ENCODE assay signal across 27 mouse cellular contexts in the genomic region with DNA sequence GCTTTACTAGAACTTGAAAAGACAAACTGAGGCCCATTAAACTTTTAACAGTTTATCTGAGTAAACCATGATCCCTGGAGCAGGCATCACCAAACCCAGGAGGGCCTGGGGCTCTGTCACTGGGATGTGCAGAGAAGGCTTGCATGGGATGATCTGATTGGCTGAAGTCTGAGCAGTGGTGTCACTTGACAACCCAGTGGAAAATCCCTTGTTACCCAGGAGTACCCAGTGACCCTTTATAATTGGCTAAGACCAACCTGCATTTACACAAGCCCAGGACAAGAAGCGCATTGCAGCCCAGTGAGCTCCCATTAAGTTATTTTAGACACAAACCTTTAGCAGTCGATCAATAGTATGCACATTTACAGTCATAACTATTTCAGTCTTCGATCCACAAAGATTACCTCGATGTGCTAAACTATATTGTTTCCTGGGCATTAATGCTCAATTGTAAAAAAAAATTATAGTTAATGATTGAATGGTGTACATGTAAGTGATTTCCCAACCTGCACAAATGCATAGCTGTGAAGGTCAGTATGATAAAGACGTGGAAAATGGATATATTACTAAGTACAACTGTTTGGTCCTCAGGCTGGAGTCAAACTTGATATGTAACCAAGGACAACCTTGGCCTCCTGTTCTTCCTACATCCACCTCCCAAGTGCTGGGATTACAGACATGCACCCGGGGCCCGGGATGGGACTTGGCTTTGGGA. TPM values are rescaled to one million over a fixed set of nuclear protein-coding genes. Genes with fewer than 3 reads are reported as not detected.
A peak's percentile ranks its signal among the peaks of the same experiment; 100 is the strongest.
DNase-seq lines count a peak whose midpoint lies in the region; ATAC-seq and TF ChIP-seq lines count a peak whose summit lies in the region.
"Had no signal": no experiment of that assay in that cellular context is flagged by ENCODE, and none has a peak within 500 bp of the region (broad histone marks: within the 10 kb centered on the region; RNA-seq: fewer than 3 reads in every experiment).

No protein-coding gene starts in this region.

- no peaks in the 10 kb centered on the region for H3K27me3 ChIP-seq in intestine, embryonic 16.5 days (replicated peaks; ENCODE audit: control insufficient read depth, insufficient read depth, low read length)
- H3K27me3 ChIP-seq in intestine, embryonic 15.5 days (replicated peaks) = no peaks in the 10 kb centered on the region
- H3K27me3 ChIP-seq in CH12.LX (replicated peaks) = no peaks in the 10 kb centered on the region
- H3K27me3 ChIP-seq: forebrain, embryonic 15.5 days; heart, embryonic 12.5 days; heart, embryonic 15.5 days; hindbrain, embryonic 15.5 days; Patski had no signal

- 0 out of 2 replicates have a peak, but pooled peaks have one; percentile 65 for ATAC-seq in intestine, embryonic 16.5 days
- no peak; the same call in 1 of the 2 replicates for ATAC-seq in intestine, embryonic 15.5 days
- no peak for ATAC-seq in cerebellum, adult (ENCODE audit: insufficient number of reproducible peaks, low FRiP score, low TSS enrichment)
- ATAC-seq: forebrain, embryonic 15.5 days; Patski had no signal

- no peak for TF ChIP-seq POLR2A in CH12.LX (IDR thresholded peaks at IDR 0.05; ENCODE audit: low read depth, low read length)

- no peaks in the 10 kb centered on the region for H3K36me3 ChIP-seq in intestine, embryonic 16.5 days (ENCODE audit: control insufficient read depth, insufficient read depth, low read length)
- no peaks in the 10 kb centered on the region for H3K36me3 ChIP-seq in intestine, embryonic 15.5 days
- H3K36me3 ChIP-seq in CH12.LX (replicated peaks in 1 of 2; ENCODE audit: control insufficient read depth in 1 of 2, insufficient read depth in 1 of 2, low read length in 1 of 2) = peaks cover 0 to 30% of the 10 kb centered on the region in 2 experiments
- H3K36me3 ChIP-seq: forebrain, embryonic 12.5 days; forebrain, embryonic 15.5 days; heart, embryonic 12.5 days; heart, embryonic 15.5 days; hindbrain, embryonic 10.5 days; hindbrain, embryonic 15.5 days had no signal

- H3K9me3 ChIP-seq in intestine, embryonic 16.5 days (ENCODE audit: control insufficient read depth, low read length) = no peaks in the 10 kb centered on the region
- no peaks in the 10 kb centered on the region for H3K9me3 ChIP-seq in intestine, embryonic 15.5 days
- H3K9me3 ChIP-seq in CH12.LX (replicated peaks; ENCODE audit: low read length) = no peaks in the 10 kb centered on the region
- H3K9me3 ChIP-seq: forebrain, embryonic 12.5 days; forebrain, embryonic 15.5 days; G1E; heart, embryonic 12.5 days; heart, embryonic 15.5 days; hindbrain, embryonic 10.5 days; hindbrain, embryonic 15.5 days had no signal

- no peak overlapping the region for H3K9ac ChIP-seq in intestine, embryonic 16.5 days (ENCODE audit: low read depth, low read length)
- H3K9ac ChIP-seq in intestine, embryonic 15.5 days = no peak overlapping the region
- H3K9ac ChIP-seq in CH12.LX (ENCODE audit: insufficient read depth, low read depth) = no peak overlapping the region
- H3K9ac ChIP-seq: forebrain, embryonic 12.5 days; forebrain, embryonic 15.5 days; heart, embryonic 12.5 days; heart, embryonic 15.5 days; hindbrain, embryonic 15.5 days had no signal

- no peaks in the 10 kb centered on the region for H3K4me1 ChIP-seq in intestine, embryonic 16.5 days (ENCODE audit: control insufficient read depth, insufficient read depth, low read length)
- no peaks in the 10 kb centered on the region for H3K4me1 ChIP-seq in intestine, embryonic 15.5 days (replicated peaks)
- peaks cover 0 to 56% of the 10 kb centered on the region in 2 experiments; a peak in 2 of 4 replicates for H3K4me1 ChIP-seq in CH12.LX (ENCODE audit: control insufficient read depth in 1 of 2, insufficient read depth in 2 of 2)
- H3K4me1 ChIP-seq: forebrain, embryonic 12.5 days; forebrain, embryonic 15.5 days; heart, embryonic 15.5 days; hindbrain, embryonic 15.5 days had no signal

- DNase-seq in embryo, embryonic 10 days (ENCODE audit: low spot score) = peak; percentile 64
- DNase-seq in embryo, embryonic 11 days = no peak
- DNase-seq in CH12.LX (ENCODE audit: extremely low read depth) = peak; percentile 23
- DNase-seq in embryo, embryonic 9.5 days (ENCODE audit: extremely low spot score) = peak; percentile 60
- DNase-seq in cerebellum, adult 8-10 months = no peak
- DNase-seq: adrenal gland, adult 2 months; adrenal gland, postnatal 25 days; cerebellum, adult 11 months; cerebellum, adult 2 months; cerebellum, postnatal 10 days; cerebellum, postnatal 36 days; gastrocnemius, postnatal 25 days; heart, adult 18-20 months; heart, postnatal 10 days; heart, postnatal 36 days; kidney, adult 2 months had no signal

- H3K27ac ChIP-seq in intestine, embryonic 16.5 days (ENCODE audit: low read length) = no peak overlapping the region
- no peak overlapping the region for H3K27ac ChIP-seq in intestine, embryonic 15.5 days
- H3K27ac ChIP-seq in CH12.LX (ENCODE audit: insufficient read depth, low read depth) = no peak overlapping the region
- H3K27ac ChIP-seq: forebrain, embryonic 12.5 days; forebrain, embryonic 15.5 days; heart, embryonic 15.5 days; hindbrain, embryonic 10.5 days; hindbrain, embryonic 15.5 days had no signal

- no peak overlapping the region for H3K4me3 ChIP-seq in intestine, embryonic 16.5 days (ENCODE audit: low read length)
- no peak overlapping the region for H3K4me3 ChIP-seq in intestine, embryonic 15.5 days (replicated peaks)
- H3K4me3 ChIP-seq in CH12.LX (replicated peaks in 1 of 3; ENCODE audit: low read depth in 2 of 3, low read length in 2 of 3, poor library complexity in 1 of 3) = no peak overlapping the region
- H3K4me3 ChIP-seq: forebrain, embryonic 12.5 days; forebrain, embryonic 15.5 days; heart, embryonic 12.5 days; heart, embryonic 15.5 days; hindbrain, embryonic 10.5 days; hindbrain, embryonic 15.5 days had no signal

- TF ChIP-seq CTCF in CH12.LX (conservative IDR thresholded peaks at IDR 0.05 in 1 of 2, IDR thresholded peaks at IDR 0.05 in 1 of 2; ENCODE audit: low read depth in 2 of 2, low read length in 2 of 2) = no peak

- dilution Hi-C loops in CH12.LX (cut with MboI; ENCODE audit: extremely low pct_ligation_motif_present, extremely low pct_unique_long_range_greater_than_20kb, low sequenced_read_pairs) = no loop called here

- TF ChIP-seq RAD21 in CH12.LX (IDR thresholded peaks at IDR 0.05; ENCODE audit: low read depth, low read length) = no peak

- no peak overlapping the region for H3K4me2 ChIP-seq in intestine, embryonic 16.5 days (ENCODE audit: low read depth, low read length)
- H3K4me2 ChIP-seq in intestine, embryonic 15.5 days (replicated peaks) = no peak overlapping the region
- H3K4me2 ChIP-seq in CH12.LX (ENCODE audit: insufficient read depth, low read depth, poor library complexity, severe bottlenecking) = no peak overlapping the region
- H3K4me2 ChIP-seq: forebrain, embryonic 12.5 days; forebrain, embryonic 15.5 days; heart, embryonic 12.5 days; heart, embryonic 15.5 days; hindbrain, embryonic 15.5 days had no signal

- TF ChIP-seq EP300 in CH12.LX (IDR thresholded peaks at IDR 0.05; ENCODE audit: low read length) = no peak

- in situ Hi-C loops in CH12.LX (cut with MboI; ENCODE audit: low pct_ligation_motif_present, low pct_unique_long_range_greater_than_20kb, low sequenced_read_pairs) = no loop called here

- H3K79me2 ChIP-seq in CH12.LX (replicated peaks; ENCODE audit: control insufficient read depth, extremely low read depth, insufficient read depth, poor library complexity, severe bottlenecking) = no peaks in the 10 kb centered on the region

- WGBS in intestine, embryonic 16.5 days = 80% methylated on average over 7 of the region's 7 CpGs
- WGBS in intestine, embryonic 15.5 days = 87% methylated on average over 7 of the region's 7 CpGs

TF ChIP-seq in CH12.LX, 34 proteins besides CTCF, POLR2A, EP300 and RAD21:
- no peak for TF ChIP-seq SIN3A (IDR thresholded peaks at IDR 0.05; ENCODE audit: low read length)
- no peak for TF ChIP-seq MAFK (IDR thresholded peaks at IDR 0.05; ENCODE audit: insufficient replicate concordance, low read length)
- TF ChIP-seq KAT2A (IDR thresholded peaks at IDR 0.05; ENCODE audit: insufficient replicate concordance, low read length) = no peak
- TF ChIP-seq ZKSCAN1 (IDR thresholded peaks at IDR 0.05; ENCODE audit: borderline replicate concordance, low read depth, low read length) = no peak
- TF ChIP-seq ETS1 (conservative IDR thresholded peaks at IDR 0.05; ENCODE audit: low read depth, low read length) = no peak
- no peak for TF ChIP-seq HCFC1 (IDR thresholded peaks at IDR 0.05; ENCODE audit: low read depth, low read length)
- TF ChIP-seq ELF1 (IDR thresholded peaks at IDR 0.05; ENCODE audit: low read depth, low read length) = no peak
- no peak for TF ChIP-seq CHD2 (IDR thresholded peaks at IDR 0.05; ENCODE audit: low read length)
- no peak for TF ChIP-seq NELFE (IDR thresholded peaks at IDR 0.05; ENCODE audit: low read depth, low read length)
- no peak for TF ChIP-seq RCOR1 (conservative IDR thresholded peaks at IDR 0.05; ENCODE audit: low read depth, low read length)
- no peak for TF ChIP-seq ZC3H11A (IDR thresholded peaks at IDR 0.05; ENCODE audit: low read depth, low read length)
- no peak for TF ChIP-seq MAX (IDR thresholded peaks at IDR 0.05; ENCODE audit: low read length)
- TF ChIP-seq UBTF (IDR thresholded peaks at IDR 0.05; ENCODE audit: low read depth, low read length) = no peak
- TF ChIP-seq ZMIZ1 (IDR thresholded peaks at IDR 0.05; ENCODE audit: low read depth, low read length) = no peak
TF ChIP-seq in CH12.LX: peak in this region for 0.

RNA-seq across cellular contexts. Expression of a gene that starts 46.7 kb away (rescaled TPM):
- 139 and 156 TPM in 2 replicates for polyA plus RNA-seq in intestine, embryonic 16.5 days (2015; fragmentation: Nextera tagmentation; extraction: Ambion mirVana)
- 91.6 and 103 TPM in 2 replicates for polyA plus RNA-seq in intestine, embryonic 15.5 days (2015; fragmentation: Nextera tagmentation; extraction: Ambion mirVana)
- total RNA-seq in CH12.LX (2012; rRNA removed) (13.1 and 13.3 TPM in 2 replicates), CH12.LX (2014; rRNA removed) (29.7 and 31.8 TPM in 2 replicates)
- 33.7 and 38.3 TPM in 2 replicates for polyA plus RNA-seq in CH12.LX (2012; ENCODE audit: insufficient read length, low read depth)

Comparison
In these comparisons a context has a peak if more than half of its experiments do, and no peak if none do; other contexts are left out.
1. DNase-seq: peak in embryo, embryonic 10 days (single experiment), CH12.LX (single experiment) and embryo, embryonic 9.5 days (single experiment); none in embryo, embryonic 11 days (single experiment) and cerebellum, adult 8-10 months (single experiment).